Mouse (Mus musculus): ENCODE measurements at regions not wholly inside any gene's neighbourhood (a gene's known extent, or its start where the extent isn't known, plus 50 kb on each side); places are given as distances from the start of the nearest gene placed in this dataset.

- TF ChIP-seq CTCF (IDR thresholded peaks at IDR 0.05; ENCODE audit: extremely low read depth, insufficient read depth, insufficient read length, insufficient replicate concordance) (no peak), POLR2A (IDR thresholded peaks at IDR 0.05; ENCODE audit: low read depth, low read length) (no peak)
These were observed 60.8 kb upstream of the Thy1 start for GRCm38 (mm10) chr9:43982359-43982889.

Measured in spleen, adult 2 months (tissue).